Mouse (Mus musculus): Measurements from ENCODE around the gene Relb.

- TF ChIP-seq POLR2A (IDR thresholded peaks at IDR 0.05; ENCODE audit: control insufficient read depth, extremely low read depth, insufficient read depth, low read length, poor library complexity): no peak
- TF ChIP-seq CTCF (IDR thresholded peaks at IDR 0.05; ENCODE audit: borderline replicate concordance, control insufficient read depth, extremely low read depth, insufficient read depth, low read length, poor library complexity): no peak
These were observed 34.7 kb upstream of the Relb start for GRCm38 (mm10) chr7:19663940-19664339.

Measured in thymus, adult 2 months (tissue).